Mouse (Mus musculus) cerebellum, postnatal 25 days (tissue): ENCODE results near the gene Sema6d.

Experiments used
- DNase-seq, 2 experiments: peaks; one replicate each; pipeline ENCODE4 v3.0.0; 2021; ENCODE audit warnings: mixed read lengths in 2 of 2

Sema6d gene

GRCm38 (mm10) chr2:124576053-124576452 lies 486.3 kb downstream of the Sema6d start:
- DNase-seq, result no peak

- DNase-seq, result no peak
Measured at GRCm38 (mm10) chr2:124583561-124583960, 493.8 kb downstream of the Sema6d start.

- no peak for DNase-seq
Measured at GRCm38 (mm10) chr2:124592750-124593149, 503.0 kb downstream of the Sema6d start.

GRCm38 (mm10) chr2:124599014-124599413 lies 509.2 kb downstream of the Sema6d start:
- DNase-seq, result no peak

- no peak for DNase-seq
Measured at GRCm38 (mm10) chr2:124601702-124602378, 512.1 kb downstream of the Sema6d start.

GRCm38 (mm10) chr2:124602379-124602913 lies 512.7 kb downstream of the Sema6d start:
- no peak for DNase-seq

GRCm38 (mm10) chr2:124605341-124605740 lies 515.6 kb downstream of the Sema6d start:
- peak in 1 of 2 experiments; percentile 63 for DNase-seq

GRCm38 (mm10) chr2:124607986-124608385 lies 518.2 kb downstream of the Sema6d start:
- no peak for DNase-seq

GRCm38 (mm10) chr2:124608546-124608945 lies 518.8 kb downstream of the Sema6d start:
- DNase-seq, result no peak

GRCm38 (mm10) chr2:124609014-124609413 lies 519.2 kb downstream of the Sema6d start:
- DNase-seq, result no peak

- peak; percentile 80 to 81 for DNase-seq
Measured at GRCm38 (mm10) chr2:124609711-124610585, 520.2 kb downstream of the Sema6d start.

- DNase-seq, result no peak
Measured at GRCm38 (mm10) chr2:124610586-124611105, 520.9 kb downstream of the Sema6d start.

GRCm38 (mm10) chr2:124611226-124611625 lies 521.5 kb downstream of the Sema6d start:
- DNase-seq, result no peak

- peak; percentile 48 to 68 for DNase-seq
Measured at GRCm38 (mm10) chr2:124612276-124612675, 522.5 kb downstream of the Sema6d start.

- no peak for DNase-seq
Measured at GRCm38 (mm10) chr2:124612727-124613510, 523.1 kb downstream of the Sema6d start.

GRCm38 (mm10) chr2:124613671-124614210 lies 524.0 kb downstream of the Sema6d start:
- DNase-seq, result no peak

GRCm38 (mm10) chr2:124616746-124617145 lies 527.0 kb downstream of the Sema6d start:
- no peak for DNase-seq

GRCm38 (mm10) chr2:124617440-124617839 lies 527.7 kb downstream of the Sema6d start:
- DNase-seq, result peak; percentile 42 to 55

GRCm38 (mm10) chr2:124618091-124618490 lies 528.3 kb downstream of the Sema6d start:
- no peak for DNase-seq

- no peak for DNase-seq
Measured at GRCm38 (mm10) chr2:124618526-124619219, 528.9 kb downstream of the Sema6d start.

- peak; percentile 34 to 46 for DNase-seq
Measured at GRCm38 (mm10) chr2:124620470-124620869, 530.7 kb downstream of the Sema6d start.
